Mouse (Mus musculus) midbrain, embryonic 14.5 days (tissue): ENCODE data around the gene Lrrc36. TPM values are rescaled to one million over a fixed set of nuclear protein-coding genes. Genes with fewer than 3 reads are reported as not detected.

Source experiments
- ATAC-seq: fragments of 200-750 bp; cut with Nextera tagmentation; 2 replicates; pipeline ENCODE4 v1.8.0; 2017; ENCODE audit warnings: moderate number of reproducible peaks, moderate library complexity; ENCODE audit not compliant: low FRiP score, low TSS enrichment
- DNase-seq: peaks from one replicate; pipeline ENCODE4 v3.0.0-alpha.2; 2015
- H3K27ac ChIP-seq: fragments of 300-500 bp; sonication (generic); replicated peaks from 2 replicates; pipeline ENCODE4 v1.5.1; 2014; ENCODE audit warnings: mild to moderate bottlenecking, low read depth, low read length, moderate library complexity
- H3K27me3 ChIP-seq: fragments of 300-500 bp; sonication (generic); 2 replicates; pipeline ENCODE4 v1.6.1; 2014; ENCODE audit warnings: low read length, control low read depth, mixed read lengths; ENCODE audit not compliant: control insufficient read depth, insufficient read depth
- H3K36me3 ChIP-seq: fragments of 300-500 bp; sonication (generic); 2 replicates; pipeline ENCODE4 v1.6.1; 2014; ENCODE audit warnings: low read length, control low read depth; ENCODE audit not compliant: control insufficient read depth, insufficient read depth
- H3K4me1 ChIP-seq: fragments of 300-500 bp; sonication (generic); 2 replicates; pipeline ENCODE4 v1.6.1; 2014; ENCODE audit warnings: mild to moderate bottlenecking, antibody characterized with exemption, low read length, control low read depth; ENCODE audit not compliant: control insufficient read depth, insufficient read depth
- H3K4me2 ChIP-seq: fragments of 300-500 bp; sonication (generic); 2 replicates; pipeline ENCODE4 v1.6.1; 2014; ENCODE audit warnings: mild to moderate bottlenecking, low read length, moderate library complexity
- H3K4me3 ChIP-seq: fragments of 300-500 bp; sonication (generic); replicated peaks from 2 replicates; pipeline ENCODE4 v1.5.1; 2014; ENCODE audit warnings: low read depth, low read length
- H3K9ac ChIP-seq: fragments of 300-500 bp; sonication (generic); replicated peaks from 2 replicates; pipeline ENCODE4 v1.6.1; 2014; ENCODE audit warnings: mild to moderate bottlenecking, low read length, moderate library complexity
- H3K9me3 ChIP-seq: fragments of 300-500 bp; sonication (generic); 2 replicates; pipeline ENCODE4 v1.6.1; 2016; ENCODE audit warnings: low read length, control low read depth, mixed read lengths; ENCODE audit not compliant: control insufficient read depth
- WGBS: fragments of 180-500 bp; shearing (Covaris S2); extraction: QIAGEN DNeasy Blood & Tissue Kit; methylation state at CpG from one replicate; pipeline ENCODE4 v1.1.7; 2014; 5-methylcytosine and 5-hydroxymethylcytosine counted together
- polyA plus RNA-seq: library from polyadenylated mRNA; unstranded; fragments of >200 nt; fragmentation: Nextera tagmentation; extraction: Ambion mirVana; gene quantifications from 2 replicates; pipeline ENCODE4 v1.2.1, GENCODE M21; 2014

The Lrrc36 gene
- polyA plus RNA-seq, 1 experiment from 2014 or later: 1.7 TPM

- no peaks in the 10 kb centered on the region for H3K9me3 ChIP-seq
- no peak overlapping the region for H3K27ac ChIP-seq
- 44% methylated on average over 25 of the region's 25 CpGs for WGBS
- no peak overlapping the region for H3K4me2 ChIP-seq
- H3K36me3 ChIP-seq: peaks cover 8% of the 10 kb centered on the region; the same call in 1 of the 2 replicates
- ATAC-seq: peak; percentile 59; the same call in 1 of the 2 replicates
- H3K4me3 ChIP-seq: no peak overlapping the region
- peaks cover 19% of the 10 kb centered on the region for H3K4me1 ChIP-seq
- DNase-seq: peak; percentile 75
- no peak overlapping the region for H3K9ac ChIP-seq
- no peaks in the 10 kb centered on the region for H3K27me3 ChIP-seq
Observed at GRCm38 (mm10) chr8:105476628-105477413, 63.5 kb downstream of the Lrrc36 start.

- H3K9ac ChIP-seq: no peak overlapping the region
- peaks cover 19% of the 10 kb centered on the region for H3K4me1 ChIP-seq
- no peaks in the 10 kb centered on the region for H3K27me3 ChIP-seq
- H3K4me3 ChIP-seq: no peak overlapping the region
- H3K27ac ChIP-seq: no peak overlapping the region
- no peak for DNase-seq
- no peak overlapping the region for H3K4me2 ChIP-seq
- no peak for ATAC-seq
- 87% methylated on average over 3 of the region's 3 CpGs for WGBS
- no peaks in the 10 kb centered on the region for H3K9me3 ChIP-seq
- peaks cover 8% of the 10 kb centered on the region; the same call in 1 of the 2 replicates for H3K36me3 ChIP-seq
Observed at GRCm38 (mm10) chr8:105477792-105478191, 64.4 kb downstream of the Lrrc36 start.

GRCm38 (mm10) chr8:105481013-105481412, 67.6 kb downstream of the Lrrc36 start:
- Histone ChIP-seq H3K27ac (no peak overlapping the region), H3K9me3 (no peaks in the 10 kb centered on the region), H3K4me2 (no peak overlapping the region), H3K36me3 (peaks cover 12% of the 10 kb centered on the region; the same call in 1 of the 2 replicates), H3K4me1 (0 out of 2 replicates have a peak, but pooled peaks cover 2% of the 10 kb centered on the region), H3K9ac (no peak overlapping the region), H3K4me3 (no peak overlapping the region), H3K27me3 (no peaks in the 10 kb centered on the region)
- 51% methylated on average over 2 of the region's 2 CpGs for WGBS
- no peak for ATAC-seq
- no peak for DNase-seq

- H3K4me1 ChIP-seq: 0 out of 2 replicates have a peak, but pooled peaks cover 2% of the 10 kb centered on the region
- H3K4me2 ChIP-seq: no peak overlapping the region
- H3K9me3 ChIP-seq: no peaks in the 10 kb centered on the region
- no peak overlapping the region for H3K4me3 ChIP-seq
- DNase-seq (peak; percentile 55), ATAC-seq (no peak)
- H3K27ac ChIP-seq: no peak overlapping the region
- H3K27me3 ChIP-seq: no peaks in the 10 kb centered on the region
- 70% methylated on average over 6 of the region's 6 CpGs for WGBS
- no peak overlapping the region for H3K9ac ChIP-seq
- H3K36me3 ChIP-seq: peaks cover 12% of the 10 kb centered on the region; the same call in 1 of the 2 replicates
Observed at GRCm38 (mm10) chr8:105481453-105481852, 68.1 kb downstream of the Lrrc36 start.

- H3K27me3 ChIP-seq: no peaks in the 10 kb centered on the region
- no peak overlapping the region for H3K4me3 ChIP-seq
- H3K9me3 ChIP-seq: no peaks in the 10 kb centered on the region
- H3K9ac ChIP-seq: no peak overlapping the region
- DNase-seq: no peak
- 0 out of 2 replicates have a peak, but pooled peaks cover 2% of the 10 kb centered on the region for H3K4me1 ChIP-seq
- peaks cover 12% of the 10 kb centered on the region; the same call in 1 of the 2 replicates for H3K36me3 ChIP-seq
- no peak for ATAC-seq
- H3K4me2 ChIP-seq: no peak overlapping the region
- WGBS: 84% methylated on average over 8 of the region's 8 CpGs
- no peak overlapping the region for H3K27ac ChIP-seq
Observed at GRCm38 (mm10) chr8:105482123-105482522, 68.8 kb downstream of the Lrrc36 start.

GRCm38 (mm10) chr8:105483212-105484029, 70.0 kb downstream of the Lrrc36 start:
- no peak for ATAC-seq
- Histone ChIP-seq H3K9me3 (no peaks in the 10 kb centered on the region), H3K9ac (no peak overlapping the region), H3K36me3 (0 out of 2 replicates have a peak, but pooled peaks cover 9% of the 10 kb centered on the region), H3K27ac (no peak overlapping the region), H3K27me3 (no peaks in the 10 kb centered on the region), H3K4me1 (0 out of 2 replicates have a peak, but pooled peaks cover 2% of the 10 kb centered on the region), H3K4me2 (no peak overlapping the region), H3K4me3 (no peak overlapping the region)
- DNase-seq: peak; percentile 66
- 30% methylated on average over 14 of the region's 14 CpGs for WGBS

- no peak overlapping the region for H3K4me2 ChIP-seq
- no peak overlapping the region for H3K9ac ChIP-seq
- WGBS: 22% methylated on average over 3 of the region's 3 CpGs
- H3K9me3 ChIP-seq: no peaks in the 10 kb centered on the region
- no peak overlapping the region for H3K4me3 ChIP-seq
- H3K27ac ChIP-seq: no peak overlapping the region
- ATAC-seq: no peak
- H3K4me1 ChIP-seq: 0 out of 2 replicates have a peak, but pooled peaks cover 2% of the 10 kb centered on the region
- H3K27me3 ChIP-seq: no peaks in the 10 kb centered on the region
- DNase-seq: no peak
- H3K36me3 ChIP-seq: 0 out of 2 replicates have a peak, but pooled peaks cover 8% of the 10 kb centered on the region
Observed at GRCm38 (mm10) chr8:105484030-105484368, 70.6 kb downstream of the Lrrc36 start.

GRCm38 (mm10) chr8:105484392-105484791, 71.0 kb downstream of the Lrrc36 start:
- 0 out of 2 replicates have a peak, but pooled peaks cover 2% of the 10 kb centered on the region for H3K4me1 ChIP-seq
- H3K9ac ChIP-seq: no peak overlapping the region
- 21% methylated on average over 2 of the region's 2 CpGs for WGBS
- DNase-seq (peak; percentile 74), ATAC-seq (no peak; the same call in 1 of the 2 replicates)
- no peak overlapping the region for H3K27ac ChIP-seq
- H3K4me2 ChIP-seq: no peak overlapping the region
- H3K36me3 ChIP-seq: 0 out of 2 replicates have a peak, but pooled peaks cover 6% of the 10 kb centered on the region
- H3K9me3 ChIP-seq: no peaks in the 10 kb centered on the region
- no peaks in the 10 kb centered on the region for H3K27me3 ChIP-seq
- H3K4me3 ChIP-seq: no peak overlapping the region
